Mouse (Mus musculus) myocyte (in vitro differentiated cells): ENCODE measurements around the gene Tcam1.

Source experiments
- CEBPB ChIP-seq: IDR thresholded peaks from 2 replicates; pipeline ENCODE4 v1.6.1; 2011; ENCODE audit warnings: mild to moderate bottlenecking, moderate library complexity; ENCODE audit not compliant: poor library complexity, insufficient read depth, severe bottlenecking
- E2F4 ChIP-seq: IDR thresholded peaks from one replicate; pipeline ENCODE4 v1.6.1; 2011; ENCODE audit warnings: mild to moderate bottlenecking, control low read depth, moderate library complexity; ENCODE audit not compliant: insufficient read depth
- MAX ChIP-seq: IDR thresholded peaks from one replicate; pipeline ENCODE4 v1.6.1; 2011; ENCODE audit warnings: low read depth, mild to moderate bottlenecking, control low read depth
- MYOD1 ChIP-seq, 3 experiments: IDR thresholded peaks; one replicate each; pipeline ENCODE4 v1.6.1; 2011; ENCODE audit warnings: control low read depth in 2 of 3, low read depth in 2 of 3, mild to moderate bottlenecking in 2 of 3, moderate library complexity in 1 of 3; ENCODE audit not compliant: insufficient read length in 2 of 3, control insufficient read depth in 1 of 3
- POLR2A ChIP-seq: IDR thresholded peaks from one replicate; pipeline ENCODE4 v1.6.1; 2011; ENCODE audit warnings: low read depth, mild to moderate bottlenecking, control low read depth, moderate library complexity; ENCODE audit not compliant: insufficient read length
- POLR2AphosphoS2 ChIP-seq: IDR thresholded peaks from one replicate; pipeline ENCODE4 v1.6.1; 2011; ENCODE audit warnings: low read depth, control low read depth; ENCODE audit not compliant: insufficient read length
- SRF ChIP-seq: IDR thresholded peaks from one replicate; pipeline ENCODE4 v1.6.1; 2011; ENCODE audit warnings: low read depth; ENCODE audit not compliant: control insufficient read depth, insufficient read length
- TCF12 ChIP-seq: IDR thresholded peaks from one replicate; pipeline ENCODE4 v1.6.1; 2011; ENCODE audit warnings: mild to moderate bottlenecking, control low read depth; ENCODE audit not compliant: poor library complexity, insufficient read depth, severe bottlenecking
- TCF3 ChIP-seq: IDR thresholded peaks from one replicate; pipeline ENCODE4 v1.6.1; 2011; ENCODE audit warnings: low read depth, control low read depth; ENCODE audit not compliant: insufficient read length
- USF1 ChIP-seq: IDR thresholded peaks from one replicate; pipeline ENCODE4 v1.6.1; 2011; ENCODE audit warnings: low read depth, mild to moderate bottlenecking, control low read depth, moderate library complexity

- TF ChIP-seq TCF12 (no peak), POLR2A (peak; percentile 92), SRF (no peak), MAX (peak; percentile 89), POLR2AphosphoS2 (peak; percentile 88), USF1 (peak; percentile 16), CEBPB (no peak), TCF3 (no peak), E2F4 (no peak), MYOD1 (IDR thresholded peaks at IDR 0.05; ENCODE audit: control insufficient read depth in 1 of 3, insufficient read length in 2 of 3, low read depth in 2 of 3) (peak in 1 of 3 experiments; percentile 26)
Observed at GRCm38 (mm10) chr11:106255685-106256451, 20.6 kb upstream of the Tcam1 start, which contains the start of the genes Ftsj3 and Psmc5.
